Mouse (Mus musculus) brain, embryonic 14.5 days (tissue): ENCODE data around the gene Aym1. TPM values are rescaled to one million over a fixed set of nuclear protein-coding genes. Genes with fewer than 3 reads are reported as not detected.
"Not testable (repeated sequence)": the region's sequence is repeated elsewhere in the genome, so short reads cannot be mapped to it uniquely, and the experiment has no call there.

Experiments
- DNase-seq: peaks from one replicate; pipeline ENCODE4 v3.0.0-alpha.2; 2011; ENCODE audit warnings: low read depth
- CTCF ChIP-seq: fragments of 200-500 bp; IDR thresholded peaks from 2 replicates; pipeline ENCODE4 v1.5.1; 2012; ENCODE audit warnings: inconsistent platforms, mild to moderate bottlenecking, moderate library complexity, borderline replicate concordance; ENCODE audit not compliant: insufficient read depth, insufficient read length; ENCODE audit errors: extremely low read depth
- POLR2A ChIP-seq: fragments of 200-500 bp; IDR thresholded peaks from 2 replicates; pipeline ENCODE4 v1.6.1; 2012; ENCODE audit warnings: mild to moderate bottlenecking, inconsistent platforms, borderline replicate concordance; ENCODE audit not compliant: poor library complexity, insufficient read depth, insufficient read length, severe bottlenecking; ENCODE audit errors: extremely low read depth
- polyA plus RNA-seq: library from polyadenylated mRNA; depleted of rRNA; stranded (reverse); fragments of >200 nt; gene quantifications from 2 replicates; pipeline ENCODE4 v1.2.3, GENCODE M21; 2012

The Aym1 gene
- polyA plus RNA-seq, 1 experiment = not detected

- DNase-seq = no peak
- TF ChIP-seq POLR2A (no peak), CTCF (no peak)
Measured at GRCm38 (mm10) chr5:113361283-113361682, 4.2 kb downstream of the Aym1 start.

GRCm38 (mm10) chr5:113362258-113362996 lies 5.3 kb downstream of the Aym1 start:
- no peak for DNase-seq
- no peak for TF ChIP-seq CTCF
- TF ChIP-seq POLR2A = no peak

DNA sequence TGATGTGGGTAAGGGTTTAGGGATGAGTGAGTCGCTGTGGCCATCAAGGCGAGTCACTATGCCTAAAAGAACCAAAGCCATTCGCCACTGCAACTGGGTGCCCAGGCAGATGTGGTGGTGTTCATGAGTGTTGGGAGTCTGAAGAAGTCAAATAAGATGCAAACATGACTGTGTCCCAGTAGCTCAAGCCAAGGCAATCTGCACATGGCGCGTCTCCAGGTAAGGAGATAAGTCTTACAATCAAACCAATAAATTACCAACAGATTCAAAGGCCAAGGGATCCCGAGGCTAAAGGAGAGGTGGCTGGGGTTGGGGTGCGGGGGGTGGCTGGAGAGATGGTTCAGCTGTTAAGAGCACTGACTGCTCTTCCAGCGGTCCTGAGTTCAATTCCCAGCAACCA lies 6.1 kb downstream of the Aym1 start:
- TF ChIP-seq CTCF = no peak
- TF ChIP-seq POLR2A = no peak
- no peak for DNase-seq

GRCm38 (mm10) chr5:113365921-113366320 lies 8.8 kb downstream of the Aym1 start:
- TF ChIP-seq CTCF (peak; percentile 98), POLR2A (no peak)

GRCm38 (mm10) chr5:113367726-113368125 lies 10.6 kb downstream of the Aym1 start:
- DNase-seq = not testable (repeated sequence)

More at GRCm38 (mm10) chr5:113365921-113366320, 8.8 kb downstream of the Aym1 start:
- DNase-seq = peak; percentile 87

GRCm38 (mm10) chr5:113369262-113369868 lies 12.3 kb downstream of the Aym1 start:
- TF ChIP-seq CTCF (no peak), POLR2A (no peak)

DNA sequence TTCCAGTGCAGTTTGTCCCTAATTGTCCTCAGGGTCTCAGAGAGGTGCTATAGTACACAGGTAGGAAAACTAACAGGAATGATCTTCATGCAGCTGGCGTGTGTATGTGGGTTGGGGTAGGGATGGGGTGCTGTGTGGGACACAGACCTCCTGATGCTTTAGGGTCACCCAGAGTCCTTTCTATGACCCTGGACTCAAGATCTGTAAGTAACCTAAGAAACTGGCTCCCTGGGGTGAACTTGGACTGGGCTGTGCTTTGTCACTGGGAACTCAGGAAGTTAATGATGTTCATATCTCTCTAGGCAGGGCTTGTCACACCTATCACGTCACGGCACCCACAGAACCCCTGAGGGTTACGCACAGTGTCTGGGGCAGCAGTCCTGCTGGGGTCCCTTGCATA lies 15.4 kb downstream of the Aym1 start:
- TF ChIP-seq CTCF (no peak), POLR2A (no peak)
- DNase-seq = no peak

More at GRCm38 (mm10) chr5:113369262-113369868, 12.3 kb downstream of the Aym1 start:
- no peak for DNase-seq

- TF ChIP-seq CTCF = peak; percentile 97
- TF ChIP-seq POLR2A = no peak
- DNase-seq = peak; percentile 83
Measured at GRCm38 (mm10) chr5:113372995-113373950, 16.2 kb downstream of the Aym1 start.

- TF ChIP-seq CTCF (no peak), POLR2A (no peak)
- no peak for DNase-seq
Measured at GRCm38 (mm10) chr5:113374290-113374689, 17.2 kb downstream of the Aym1 start.

DNA sequence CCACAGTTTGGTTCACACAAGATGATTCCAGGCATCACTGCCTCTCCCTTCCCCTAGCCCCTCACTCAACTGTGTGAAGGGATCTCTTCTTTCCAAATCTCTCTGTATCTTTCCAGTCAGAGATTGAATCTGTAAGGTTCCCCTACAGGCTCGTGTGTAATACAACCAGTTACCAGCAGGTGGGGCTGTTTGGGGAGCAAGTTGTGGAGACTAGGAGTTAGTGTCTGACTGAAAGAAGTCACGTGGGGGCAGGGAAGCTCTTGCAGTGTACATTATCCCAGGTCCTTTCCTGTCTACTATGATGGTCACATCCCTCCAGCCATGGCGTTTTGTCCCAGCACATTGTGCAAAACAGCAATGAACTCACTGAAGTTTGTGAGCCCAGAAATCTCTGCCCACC lies 18.7 kb downstream of the Aym1 start:
- TF ChIP-seq POLR2A (no peak), CTCF (peak; percentile 70; the same call in 1 of the 2 replicates)
- DNase-seq = peak; percentile 70

DNA sequence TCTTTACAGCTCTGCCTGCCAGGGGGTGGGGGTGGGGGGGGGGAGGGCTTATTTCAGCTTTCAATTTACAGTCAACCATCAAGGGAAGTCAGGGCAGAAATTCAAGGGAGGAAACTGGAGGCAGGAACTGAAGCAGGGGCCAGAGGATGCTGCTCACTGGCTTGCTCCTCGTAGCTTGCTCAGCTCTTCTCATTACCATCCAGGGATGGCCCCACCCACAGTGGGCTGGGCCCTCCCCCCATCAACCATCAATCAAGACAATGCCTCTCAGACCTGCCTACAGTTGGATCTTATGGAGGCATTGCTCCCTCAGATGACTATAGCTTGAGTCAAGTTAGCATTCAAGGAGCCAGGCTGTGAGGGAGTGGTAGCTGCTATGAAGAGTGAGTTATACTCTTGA lies 19.2 kb downstream of the Aym1 start:
- DNase-seq = no peak
- TF ChIP-seq CTCF = no peak
- TF ChIP-seq POLR2A = no peak

DNA sequence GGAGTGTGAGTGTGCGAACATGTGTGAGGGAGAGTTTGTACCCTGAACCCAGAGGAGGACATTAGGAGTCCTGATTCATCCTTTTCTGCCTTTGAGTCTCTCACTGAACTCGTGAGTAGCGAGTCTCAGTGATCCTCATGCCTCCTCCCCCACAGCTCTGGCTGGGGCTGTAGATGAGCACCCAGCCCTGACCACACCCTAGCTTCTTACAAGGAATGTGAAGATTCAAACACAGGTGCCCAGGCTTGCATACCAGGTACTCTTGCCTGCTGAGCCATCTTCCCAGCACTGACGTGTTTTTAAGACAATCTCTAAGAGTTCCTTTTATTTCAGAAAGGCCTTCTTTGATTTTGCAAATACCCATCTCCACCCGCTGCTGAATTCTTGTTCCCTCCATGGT lies 22.3 kb downstream of the Aym1 start:
- DNase-seq = no peak
- TF ChIP-seq CTCF (no peak), POLR2A (no peak)

- no peak for TF ChIP-seq POLR2A
- TF ChIP-seq CTCF = no peak
- no peak for DNase-seq
Measured at GRCm38 (mm10) chr5:113380553-113380952, 23.5 kb downstream of the Aym1 start.
